Mouse (Mus musculus): ENCODE results near the gene Eef1e1. TPM values are rescaled to one million over a fixed set of nuclear protein-coding genes. Genes with fewer than 3 reads are reported as not detected.
"Not testable (repeated sequence)": the region's sequence is repeated elsewhere in the genome, so short reads cannot be mapped to it uniquely, and the experiment has no call there.

Eef1e1 gene
- total RNA-seq (2021) = 10 to 100 TPM in 1 of 2 experiments, 1 to 10 TPM in 1; 9.3 to 10.5 TPM

- DNase-seq = peak; percentile 94
- intact Hi-C loops (cut with DNase I) = no loop called here
These were observed at the start of gene Eef1e1 for GRCm38 (mm10) chr13:38658528-38659280. Eef1e1 (minus strand) TSS chr13:38659058.

GRCm38 (mm10) chr13:38690845-38691244 is 32.0 kb upstream of the Eef1e1 start:
- intact Hi-C loops (cut with DNase I) = loop anchor here (1.0 to 5.0 kb wide), 2 partner anchors 71 to 320 kb away; no protein-coding TSS in a partner anchor
- DNase-seq = no peak

GRCm38 (mm10) chr13:38690028-38690427 is 31.2 kb upstream of the Eef1e1 start:
- peak in 1 of 2 experiments; percentile 2 for DNase-seq

GRCm38 (mm10) chr13:38688761-38689160 is 29.9 kb upstream of the Eef1e1 start:
- intact Hi-C loops (cut with DNase I) = no loop called here

More at GRCm38 (mm10) chr13:38690028-38690427, 31.2 kb upstream of the Eef1e1 start:
- intact Hi-C loops (cut with DNase I) = loop anchor here (1.0 to 5.0 kb wide), 2 partner anchors 72 to 321 kb away; no protein-coding TSS in a partner anchor

GRCm38 (mm10) chr13:38672336-38672735 is 13.5 kb upstream of the Eef1e1 start:
- DNase-seq = no peak
- intact Hi-C loops (cut with DNase I) = no loop called here

More at GRCm38 (mm10) chr13:38688761-38689160, 29.9 kb upstream of the Eef1e1 start:
- no peak for DNase-seq

GRCm38 (mm10) chr13:38671451-38671850 is 12.6 kb upstream of the Eef1e1 start:
- intact Hi-C loops (cut with DNase I); DNase-seq: not testable (repeated sequence)

GRCm38 (mm10) chr13:38670051-38670450 is 11.2 kb upstream of the Eef1e1 start:
- no peak for DNase-seq
- intact Hi-C loops (cut with DNase I) = no loop called here

GRCm38 (mm10) chr13:38668514-38668913 is 9.7 kb upstream of the Eef1e1 start:
- peak; percentile 18 to 52 for DNase-seq
- intact Hi-C loops (cut with DNase I) = no loop called here

- intact Hi-C loops (cut with DNase I) = no loop called here
- no peak for DNase-seq
These were observed 5.9 kb upstream of the Eef1e1 start for GRCm38 (mm10) chr13:38664753-38665152.

- intact Hi-C loops (cut with DNase I) = no loop called here
- no peak for DNase-seq
These were observed 772 bp upstream of the Eef1e1 start for GRCm38 (mm10) chr13:38659524-38660136.

- intact Hi-C loops (cut with DNase I) = no loop called here
- no peak for DNase-seq
These were observed 993 bp downstream of the Eef1e1 start for GRCm38 (mm10) chr13:38657865-38658264.

GRCm38 (mm10) chr13:38650292-38650691 is 8.6 kb downstream of the Eef1e1 start:
- DNase-seq = no peak

GRCm38 (mm10) chr13:38649069-38649468 is 9.8 kb downstream of the Eef1e1 start:
- intact Hi-C loops (cut with DNase I) = no loop called here
- DNase-seq = no peak

More at GRCm38 (mm10) chr13:38650292-38650691, 8.6 kb downstream of the Eef1e1 start:
- intact Hi-C loops (cut with DNase I) = no loop called here

GRCm38 (mm10) chr13:38641414-38641813 is 17.4 kb downstream of the Eef1e1 start:
- intact Hi-C loops (cut with DNase I) = no loop called here

GRCm38 (mm10) chr13:38640961-38641360 is 17.9 kb downstream of the Eef1e1 start:
- intact Hi-C loops (cut with DNase I) = no loop called here
- DNase-seq = no peak

More at GRCm38 (mm10) chr13:38641414-38641813, 17.4 kb downstream of the Eef1e1 start:
- DNase-seq = no peak

- intact Hi-C loops (cut with DNase I) = no loop called here
- DNase-seq = no peak
These were observed 20.2 kb downstream of the Eef1e1 start for GRCm38 (mm10) chr13:38638694-38639093.

- peak; percentile 94 to 96 for DNase-seq
- intact Hi-C loops (cut with DNase I) = no loop called here
These were observed 24.0 kb downstream of the Eef1e1 start, which contains the start of gene Bloc1s5 for GRCm38 (mm10) chr13:38634800-38635269. Bloc1s5 (minus strand) TSS chr13:38635109.

- no peak for DNase-seq
- intact Hi-C loops (cut with DNase I) = no loop called here
These were observed 24.5 kb downstream of the Eef1e1 start for GRCm38 (mm10) chr13:38634256-38634799.

- no peak for DNase-seq
- intact Hi-C loops (cut with DNase I) = no loop called here
These were observed 25.4 kb downstream of the Eef1e1 start for GRCm38 (mm10) chr13:38633287-38634000.

GRCm38 (mm10) chr13:38632556-38632955 is 26.3 kb downstream of the Eef1e1 start:
- DNase-seq = no peak
- intact Hi-C loops (cut with DNase I) = no loop called here

- DNase-seq = no peak
- intact Hi-C loops (cut with DNase I) = no loop called here
These were observed 32.7 kb downstream of the Eef1e1 start for GRCm38 (mm10) chr13:38626229-38626525.

Data from heart, postnatal 36 days (tissue).